Mouse (Mus musculus): Measurements from ENCODE around the gene Csf2ra. TPM values are rescaled to one million over a fixed set of nuclear protein-coding genes. Genes with fewer than 3 reads are reported as not detected.
A peak's percentile ranks its signal among the peaks of the same experiment; 100 is the strongest.
"Not testable (repeated sequence)": the region's sequence is repeated elsewhere in the genome, so short reads cannot be mapped to it uniquely, and the experiment has no call there.

Gene Csf2ra
- 78.5 and 126 TPM in 2 replicates for polyA plus RNA-seq (2012; rRNA removed)

DNA sequence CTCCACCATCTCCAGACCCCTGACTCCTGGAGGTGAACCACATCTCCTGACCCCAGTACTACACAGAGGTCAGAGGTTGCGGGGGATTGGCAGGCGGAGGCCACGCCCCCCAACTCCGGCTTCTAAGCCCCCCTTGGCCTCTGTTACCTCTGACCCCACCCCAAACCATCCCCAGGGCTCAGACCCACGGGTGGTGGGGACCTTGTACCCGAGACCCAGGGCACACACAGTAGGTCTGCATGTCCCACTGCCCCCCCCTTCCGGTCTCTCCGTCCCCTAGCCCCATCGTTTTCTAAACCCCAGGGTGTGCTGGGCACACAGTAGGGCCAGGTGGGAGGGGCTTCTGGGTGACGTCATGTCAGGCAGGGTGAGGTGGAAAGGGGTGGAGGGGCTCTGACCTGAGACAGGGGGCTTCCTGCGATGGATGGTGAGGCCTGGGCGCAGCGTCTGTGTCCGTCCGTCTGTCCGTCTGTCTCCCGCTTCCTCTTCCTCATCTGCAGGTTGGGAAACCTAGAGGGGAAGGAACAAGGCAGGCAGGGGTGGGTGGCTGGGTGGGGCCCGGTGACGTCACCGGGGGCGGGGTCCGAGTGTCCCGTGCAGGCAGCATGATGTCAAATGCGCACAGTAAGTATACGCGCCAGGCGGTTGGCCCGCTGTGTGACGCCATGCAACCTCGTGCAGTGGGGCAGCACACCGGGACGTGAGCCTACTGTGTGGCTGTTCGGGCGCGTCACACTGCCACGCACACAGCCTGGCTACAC is at the start of gene Csf2ra:
Csf2ra (minus strand) TSS at position 489 of the 761 bp plus-strand sequence.
- 57% methylated on average over 36 of the region's 36 CpGs for WGBS
- no peak for DNase-seq (ENCODE audit: low read depth, low spot score)

DNA sequence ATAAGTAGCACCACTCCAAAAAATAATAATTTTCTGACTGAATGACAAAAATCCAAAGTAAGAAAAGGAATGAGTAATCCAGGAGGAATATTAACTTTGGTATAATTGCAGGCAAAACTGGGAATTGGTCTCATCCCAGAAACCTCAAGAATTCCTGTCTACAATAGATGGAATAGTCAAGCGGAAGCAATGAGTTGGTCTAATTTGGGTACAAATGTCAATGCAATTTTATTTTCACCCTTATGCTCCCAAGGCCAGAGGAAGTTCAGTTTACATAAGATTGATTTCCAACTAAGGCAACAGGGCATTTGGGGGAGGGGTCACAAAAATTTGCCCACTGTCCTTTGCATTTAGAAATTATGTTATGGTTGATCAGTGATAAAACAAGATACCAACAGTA is 47.2 kb upstream of the Csf2ra start:
- DNase-seq (ENCODE audit: low read depth, low spot score): no peak
- WGBS: 90% methylated on average over 1 of the region's 1 CpGs

DNA sequence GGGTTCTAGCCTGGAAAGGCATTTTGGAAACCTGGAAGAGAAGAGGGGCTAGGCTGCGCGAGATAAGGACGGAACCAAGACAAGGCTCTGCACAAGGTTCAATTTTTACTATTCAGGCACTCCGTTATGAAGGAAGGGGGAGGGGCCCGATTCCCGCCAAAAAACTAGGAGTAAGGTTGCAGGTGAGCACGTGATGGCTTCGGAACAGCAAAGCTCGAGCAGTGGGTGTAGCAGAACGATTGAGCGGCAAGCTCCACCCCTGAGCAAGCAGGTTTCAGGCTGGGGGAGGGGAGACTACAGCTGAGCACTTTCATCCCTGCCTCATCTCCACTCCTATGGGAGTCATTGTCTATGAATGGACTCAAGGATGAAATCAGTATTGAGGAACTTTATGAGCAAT is 40.9 kb upstream of the Csf2ra start:
- DNase-seq (ENCODE audit: low read depth, low spot score): not testable (repeated sequence)
- WGBS: 19% methylated on average over 11 of the region's 11 CpGs

DNA sequence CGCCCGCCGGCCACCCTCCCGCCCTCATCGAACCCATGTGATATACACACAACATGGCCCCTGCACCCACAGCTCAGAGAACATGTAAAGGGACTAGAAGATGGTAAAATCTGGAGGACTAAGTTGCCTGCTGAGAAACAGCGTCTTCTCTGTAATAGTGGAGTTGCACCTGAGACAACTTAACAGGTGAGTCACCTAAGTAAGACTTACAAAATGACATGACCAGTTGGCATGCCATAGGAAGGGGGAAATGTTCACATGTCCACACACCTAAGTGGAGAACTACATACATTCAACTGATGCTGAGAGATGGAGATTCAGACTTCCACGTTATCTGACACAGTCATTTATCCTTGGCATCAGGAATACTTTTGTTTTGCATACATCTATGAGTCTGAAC is 38.9 kb upstream of the Csf2ra start:
- DNase-seq (ENCODE audit: low read depth, low spot score): no peak
- 21% methylated on average over 7 of the region's 7 CpGs for WGBS

DNA sequence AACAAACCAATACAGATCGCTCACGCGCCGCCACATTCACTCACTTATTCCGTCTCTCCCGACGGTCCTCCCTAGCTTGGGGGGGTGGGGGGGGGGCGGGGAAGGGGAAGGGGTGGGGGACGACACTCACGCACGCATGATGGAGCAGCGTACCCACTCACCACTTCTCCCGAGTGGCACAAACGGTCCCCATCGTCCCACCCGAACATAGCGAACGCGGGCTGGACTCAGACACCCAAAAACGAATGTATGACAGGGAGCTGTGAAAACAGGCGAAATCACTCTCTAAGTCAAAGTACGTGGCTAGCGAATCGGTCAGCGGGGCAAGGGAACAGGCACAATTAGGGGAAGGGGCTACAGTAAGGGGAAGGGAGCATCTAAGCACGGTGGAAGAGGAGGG is 38.4 kb upstream of the Csf2ra start:
- DNase-seq (ENCODE audit: low read depth, low spot score): no peak
- 4% methylated on average over 25 of the region's 26 CpGs for WGBS

DNA sequence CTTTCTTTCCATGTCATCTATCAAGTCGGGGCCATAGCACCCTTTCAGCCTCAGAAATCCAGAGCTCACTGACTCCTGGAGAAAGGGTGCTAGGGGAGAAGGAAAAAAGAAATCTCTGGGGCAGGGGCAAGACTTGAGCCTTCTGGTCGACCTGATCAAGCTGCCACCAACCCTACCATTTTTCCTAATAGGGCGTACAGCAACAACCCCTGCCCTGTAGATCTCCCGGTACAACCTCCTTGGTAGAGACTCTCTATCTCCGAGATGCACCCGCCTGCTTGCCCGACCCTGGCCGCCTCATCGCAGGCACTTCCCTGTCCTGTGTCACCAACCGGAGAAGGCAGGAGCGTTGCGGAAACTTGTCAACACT is 38.0 kb upstream of the Csf2ra start:
- 1% methylated on average over 12 of the region's 12 CpGs for WGBS
- no peak for DNase-seq (ENCODE audit: low read depth, low spot score)

DNA sequence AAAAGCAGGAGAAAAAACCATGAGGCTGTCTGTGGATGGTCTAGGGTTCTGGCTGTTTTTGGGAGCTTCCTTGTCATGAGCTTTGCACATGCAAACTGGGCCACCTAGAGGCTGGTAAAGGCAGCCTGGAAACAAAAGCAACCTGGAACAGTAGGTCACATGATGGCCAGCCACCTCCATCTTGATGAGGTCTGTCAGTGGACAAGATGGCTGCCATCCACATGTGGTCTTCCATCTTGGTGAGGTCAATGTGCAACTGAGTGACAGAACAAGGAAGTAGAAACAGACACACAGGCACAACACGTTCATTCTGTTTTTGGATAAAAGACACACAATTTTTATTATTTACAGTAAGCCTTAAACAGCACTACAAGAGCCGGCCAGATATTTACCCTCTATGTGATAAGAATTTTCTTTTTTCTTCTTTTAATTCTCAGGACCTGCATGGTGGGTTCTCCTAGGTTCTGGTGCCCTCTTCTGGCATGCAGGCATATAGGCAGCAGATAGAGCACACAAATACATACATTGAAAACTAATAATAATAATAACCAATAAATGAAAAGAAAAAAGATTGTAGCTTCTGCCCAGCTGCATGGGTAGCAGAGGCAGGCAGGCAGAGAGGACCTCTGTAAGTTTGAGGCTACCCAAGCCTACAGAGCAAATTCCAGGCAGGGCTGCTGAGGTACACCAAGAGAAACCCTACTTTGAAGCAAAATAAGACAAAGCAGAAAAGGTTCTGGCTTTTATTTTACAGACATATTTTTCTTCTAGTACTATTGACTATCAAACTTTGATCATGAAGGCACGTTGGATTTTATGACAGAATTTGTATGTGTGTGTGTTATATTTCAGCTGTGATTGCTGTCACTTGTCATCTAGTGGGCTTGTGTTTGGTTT is 37.4 kb upstream of the Csf2ra start:
- WGBS: 5% methylated on average over 3 of the region's 3 CpGs
- DNase-seq (ENCODE audit: low read depth, low spot score): peak; percentile 93

DNA sequence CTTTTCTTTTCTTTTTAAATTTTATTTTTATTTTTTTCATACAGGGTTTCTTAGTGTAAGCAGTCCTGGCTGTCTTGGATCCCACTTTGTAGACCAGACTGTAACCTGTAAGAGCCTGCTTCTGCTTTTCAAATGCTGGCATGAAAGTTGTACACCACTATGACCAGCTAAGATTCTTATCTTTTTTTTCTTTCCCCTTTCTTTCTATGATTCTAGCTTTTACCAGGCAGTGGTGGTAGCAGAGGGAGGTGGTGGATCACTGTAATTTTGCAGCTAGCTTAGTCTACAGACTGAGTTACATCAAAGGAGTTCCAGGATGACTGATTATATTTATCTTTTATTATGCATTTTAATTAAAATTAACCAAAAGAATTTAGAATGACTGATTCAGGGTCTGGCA is 36.7 kb upstream of the Csf2ra start:
- no peak for DNase-seq (ENCODE audit: low read depth, low spot score)

DNA sequence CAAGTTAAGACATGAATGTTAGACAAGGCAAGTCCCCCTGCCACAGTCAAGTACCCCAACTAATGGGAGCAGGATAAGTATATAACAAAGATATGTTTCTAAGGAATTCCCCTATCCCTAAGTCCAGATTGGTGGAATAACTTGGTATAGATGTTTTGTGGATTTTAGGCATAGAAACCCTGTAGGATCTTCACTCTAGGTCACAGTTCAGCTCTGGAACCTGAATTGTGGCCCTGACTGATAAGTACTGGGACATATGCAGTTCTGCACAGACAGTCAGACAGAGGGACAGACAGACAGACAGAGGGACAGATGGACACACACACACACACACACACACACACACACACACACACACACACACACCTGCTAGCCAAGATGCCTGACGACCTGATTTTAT is 36.0 kb upstream of the Csf2ra start:
- DNase-seq (ENCODE audit: low read depth, low spot score): peak; percentile 77
- WGBS: 83% methylated on average over 1 of the region's 1 CpGs

DNA sequence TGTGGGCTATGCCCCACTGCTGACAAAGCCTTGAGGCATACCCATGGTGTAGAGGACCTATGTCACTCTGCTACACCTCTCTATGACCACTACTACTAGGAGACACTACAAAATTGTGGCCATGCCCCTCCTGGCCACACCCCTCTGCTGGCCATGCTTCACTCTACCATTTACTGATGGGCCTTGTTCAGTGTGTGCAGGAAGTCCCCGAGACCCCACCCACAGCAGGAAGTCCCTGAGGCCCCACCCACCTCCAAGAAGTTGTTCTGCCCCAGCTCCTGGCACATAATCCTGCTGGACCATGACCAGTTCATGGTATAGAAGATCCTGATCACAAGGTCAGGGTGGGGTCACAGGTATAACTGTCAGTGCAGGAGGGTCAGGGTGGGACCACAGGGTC is 33.0 kb upstream of the Csf2ra start:
- no peak for DNase-seq (ENCODE audit: low read depth, low spot score)
- 79% methylated on average over 1 of the region's 1 CpGs for WGBS

DNA sequence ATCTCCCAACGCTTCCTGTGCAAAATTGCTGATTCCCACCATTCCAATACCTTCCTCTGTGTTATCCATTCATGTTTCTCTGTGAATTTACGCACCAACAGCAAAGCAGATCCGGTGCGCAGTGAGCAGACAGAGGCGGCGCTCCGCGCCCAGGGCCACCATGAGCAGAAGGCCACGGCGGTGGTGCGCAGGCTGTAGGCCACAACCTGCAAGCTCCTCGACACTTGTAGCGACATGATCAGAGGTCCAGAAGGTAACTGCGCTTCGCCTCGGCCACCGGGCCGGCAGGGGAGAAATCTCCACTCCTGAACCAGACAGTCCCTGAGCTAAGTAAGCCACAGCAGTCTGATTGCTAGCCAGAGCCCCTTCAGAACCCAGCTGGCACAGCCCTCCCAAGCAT is 29.5 kb upstream of the Csf2ra start:
- no peak for DNase-seq (ENCODE audit: low read depth, low spot score)
- 92% methylated on average over 18 of the region's 18 CpGs for WGBS

DNA sequence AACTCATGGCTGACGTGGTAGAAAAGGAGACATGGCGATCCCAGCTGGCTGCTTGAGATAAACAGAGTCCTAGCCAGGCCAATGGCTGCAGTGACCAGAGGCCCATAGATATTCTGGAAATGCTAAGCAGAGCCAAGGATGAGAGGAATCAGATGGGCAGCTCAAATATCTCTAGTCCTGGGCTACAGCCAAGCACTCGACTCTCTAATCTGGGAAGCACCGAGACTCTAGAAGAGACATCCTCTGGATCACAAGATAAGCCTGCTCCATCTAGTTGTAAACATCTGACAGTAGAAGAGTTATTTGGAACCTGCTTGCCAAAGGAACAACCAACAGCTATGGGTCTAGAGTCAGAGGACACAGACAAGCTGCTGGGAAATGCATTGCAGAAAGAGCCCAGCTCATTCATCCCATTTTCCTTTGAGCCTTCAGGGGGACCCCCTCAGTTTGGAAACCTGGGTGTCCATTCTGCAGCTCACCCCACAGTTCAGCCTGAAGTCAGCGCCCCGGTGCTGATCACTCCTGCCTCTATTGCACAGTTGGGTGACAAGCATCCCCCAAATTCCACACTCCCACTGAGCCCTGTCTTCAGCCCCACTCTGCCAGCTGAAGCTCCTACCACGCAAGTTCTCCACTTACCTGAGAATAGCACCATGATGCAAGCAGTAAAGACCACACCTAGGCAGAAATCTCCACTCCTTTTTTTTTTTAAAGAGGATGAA is 28.1 kb upstream of the Csf2ra start:
- DNase-seq (ENCODE audit: low read depth, low spot score): no peak
- WGBS: 79% methylated on average over 7 of the region's 7 CpGs

DNA sequence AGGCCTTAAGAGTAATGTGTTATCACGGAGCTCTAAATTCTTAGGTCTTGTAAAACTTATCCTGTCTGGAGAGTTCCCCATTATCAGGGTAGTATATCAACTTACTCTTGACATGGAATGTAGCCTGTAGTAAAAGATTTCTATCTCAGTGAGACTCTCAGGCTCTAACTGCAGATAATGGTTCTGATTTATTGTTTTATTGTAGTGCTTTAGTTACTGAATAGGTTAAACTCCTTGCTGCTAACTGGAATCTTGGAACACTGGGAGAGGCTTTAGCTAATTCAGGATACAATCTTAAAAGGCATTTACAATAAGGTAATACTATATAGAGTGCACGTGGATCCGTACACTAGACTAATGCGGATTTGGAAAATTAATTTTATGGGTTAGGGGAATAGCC is 19.1 kb upstream of the Csf2ra start:
- 35% methylated on average over 4 of the region's 4 CpGs for WGBS
- DNase-seq (ENCODE audit: low read depth, low spot score): not testable (repeated sequence)

DNA sequence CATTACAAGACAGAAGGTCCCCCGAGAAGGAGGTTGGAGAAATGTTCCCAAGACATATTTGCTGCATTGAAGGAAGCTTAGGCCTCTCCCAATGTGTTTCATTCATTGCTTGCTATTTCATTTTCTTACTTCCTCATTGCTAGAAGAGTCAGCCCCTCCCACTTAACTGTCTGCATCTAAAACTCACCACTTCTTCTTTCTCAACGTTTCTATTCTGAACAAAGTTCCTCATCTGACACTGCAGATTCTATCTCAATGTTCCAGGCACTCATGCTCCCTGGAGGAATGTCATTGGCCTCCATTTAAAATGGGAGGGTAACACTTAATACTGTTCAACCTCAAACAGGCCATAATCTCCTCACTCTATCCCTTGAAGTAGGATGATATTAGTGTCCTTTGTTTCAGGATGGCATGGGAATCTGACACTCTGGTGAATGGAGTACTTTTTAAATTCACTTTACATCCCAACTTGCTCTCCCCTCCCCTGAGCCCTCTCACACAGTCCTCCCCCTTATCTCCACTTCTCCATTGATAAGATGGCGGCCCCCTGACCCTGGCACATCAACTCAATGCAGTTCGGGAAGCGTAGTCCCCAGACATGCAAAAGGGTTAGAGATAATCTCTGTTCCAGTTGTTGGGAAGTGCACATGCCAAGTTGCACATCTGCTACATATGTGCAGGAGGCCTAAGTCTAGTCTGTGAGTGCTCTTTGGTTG is 16.6 kb upstream of the Csf2ra start:
- 62% methylated on average over 5 of the region's 5 CpGs for WGBS

DNA sequence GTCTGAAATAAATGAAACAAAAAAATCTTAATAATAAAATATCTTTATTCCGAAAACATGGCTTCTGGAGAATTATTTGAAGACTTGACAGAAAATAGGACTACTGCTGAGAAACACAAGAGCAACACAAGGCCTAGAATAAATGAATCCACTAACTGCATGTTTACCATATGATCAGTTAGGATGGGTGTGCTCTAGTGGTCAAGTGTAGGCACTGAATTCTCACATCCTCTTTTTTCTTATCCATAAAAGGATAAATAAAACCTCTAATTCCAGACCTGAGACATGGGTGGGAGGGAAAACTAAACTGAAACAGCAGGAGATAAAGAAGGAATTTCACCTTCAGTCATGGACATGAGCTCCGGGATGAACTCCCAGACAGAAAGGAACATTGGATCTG is 9.7 kb upstream of the Csf2ra start:
- WGBS: 79% methylated on average over 2 of the region's 2 CpGs
- no peak for DNase-seq (ENCODE audit: low read depth, low spot score)

More for the DNA sequence above, 16.6 kb upstream of the Csf2ra start:
- no peak for DNase-seq (ENCODE audit: low read depth, low spot score)

DNA sequence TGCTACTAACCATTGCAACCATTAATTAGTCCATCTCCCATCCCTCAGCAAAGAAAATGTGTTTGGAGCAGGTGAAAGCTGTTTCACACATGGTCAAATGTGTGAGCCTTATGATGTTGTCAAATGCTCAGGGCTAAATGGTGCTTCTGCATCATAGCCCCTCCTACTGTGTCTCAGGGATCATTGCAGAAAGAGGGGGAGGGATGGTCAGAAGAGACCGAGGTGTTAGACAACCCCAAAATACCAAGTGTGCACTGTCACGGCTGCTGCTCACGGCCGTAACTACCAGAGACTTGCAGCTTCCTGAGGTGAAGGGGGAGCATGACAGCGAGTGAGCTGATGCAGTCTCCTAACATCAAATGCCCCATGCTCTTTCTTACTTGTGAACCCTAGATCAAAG is 6.3 kb upstream of the Csf2ra start:
- DNase-seq (ENCODE audit: low read depth, low spot score): no peak
- WGBS: 64% methylated on average over 5 of the region's 5 CpGs

DNA sequence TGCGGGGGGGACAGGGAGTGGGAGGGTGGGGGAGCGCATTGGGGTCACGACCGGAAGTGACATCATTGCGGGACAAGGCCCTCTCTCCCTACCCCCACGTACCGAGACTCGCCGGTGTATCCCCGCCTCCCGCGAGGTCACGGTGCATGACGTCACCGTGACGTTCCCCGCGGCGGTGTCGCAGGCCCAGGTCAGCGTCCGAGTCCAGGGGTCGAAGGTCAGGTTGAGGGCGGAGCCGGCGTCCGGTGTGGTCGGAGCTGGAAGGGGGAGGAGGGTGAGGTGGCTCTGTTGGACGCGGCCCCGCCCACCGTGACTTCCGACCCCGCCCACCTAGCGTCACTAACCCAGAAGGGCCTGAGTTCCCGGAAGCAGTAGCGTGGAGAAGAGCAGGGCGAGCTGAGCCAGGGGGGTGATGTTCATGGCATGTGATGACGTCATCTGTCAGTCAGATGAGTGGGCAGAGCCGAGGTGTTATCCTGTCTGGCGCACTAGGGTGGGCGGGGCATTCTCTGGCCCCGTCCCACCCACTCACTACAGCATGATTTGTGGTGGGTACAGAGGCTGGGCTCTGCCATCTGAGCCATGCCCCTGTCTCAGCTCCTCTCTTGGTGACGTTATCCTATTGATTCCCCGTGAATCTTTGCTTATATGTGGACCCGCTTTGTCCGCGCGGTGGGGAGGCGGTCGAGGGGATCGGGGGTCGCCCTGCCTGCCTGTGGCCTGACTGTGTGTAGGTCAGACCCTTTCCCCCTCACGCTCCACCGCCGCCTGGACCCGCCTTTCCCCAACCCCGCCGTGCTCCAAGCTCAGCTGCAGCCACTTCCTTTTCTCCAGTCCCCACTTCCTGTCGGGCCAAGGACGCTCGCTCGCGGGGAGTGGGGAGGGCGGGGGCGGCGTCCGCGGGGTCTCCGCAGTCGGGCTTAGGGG is 1.0 kb downstream of the Csf2ra start:
- peak; percentile 74 for DNase-seq (ENCODE audit: low read depth, low spot score)
- 2% methylated on average over 71 of the region's 71 CpGs for WGBS

DNA sequence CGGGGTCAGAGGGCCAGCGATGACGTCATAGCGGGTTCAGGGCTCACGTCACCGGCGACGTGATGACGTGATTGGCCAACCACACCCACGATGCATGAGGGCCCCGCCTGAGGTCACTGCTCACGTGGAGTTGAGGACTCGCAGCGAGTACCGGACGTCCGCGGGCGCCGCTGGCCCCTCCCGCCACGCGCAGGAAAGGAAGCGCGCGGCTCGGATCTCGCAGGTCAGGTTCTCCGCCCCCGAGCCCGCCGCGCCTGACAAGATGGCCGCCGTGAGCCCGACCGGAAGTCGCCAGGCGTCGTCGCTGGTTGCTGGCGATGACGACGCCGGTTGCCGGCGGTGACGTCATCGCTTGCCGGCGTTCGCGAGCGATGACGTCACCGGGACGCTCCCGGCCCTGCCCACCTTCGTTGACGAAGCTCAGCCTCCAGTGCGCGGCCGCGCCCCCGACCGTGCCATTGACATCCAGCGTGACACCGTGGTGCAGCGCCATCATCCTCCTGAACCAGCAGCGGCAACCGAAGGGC is 1.8 kb downstream of the Csf2ra start:
- under 1% methylated on average over 70 of the region's 71 CpGs for WGBS
- DNase-seq (ENCODE audit: low read depth, low spot score): no peak

Data from large intestine, adult 2 months (tissue).